Mouse (Mus musculus) thymus, postnatal 10 days (tissue): Measurements from ENCODE around the gene Gm20916.
"Not testable (repeated sequence)": the region's sequence is repeated elsewhere in the genome, so short reads cannot be mapped to it uniquely, and the experiment has no call there.

Experiments
- DNase-seq, 2 experiments: peaks; one replicate each; pipeline ENCODE4 v3.0.0; 2021; ENCODE audit warnings: low spot score in 2 of 2

The Gm20916 gene

GRCm38 (mm10) chrY:79319265-79319664 lies at the start of gene Gm20916:
TSS of gene Gm20916 (plus strand) at chrY:79319565.
- not testable (repeated sequence) for DNase-seq
